ENCODE assay signal across 13 mouse cellular contexts in the genomic region with DNA sequence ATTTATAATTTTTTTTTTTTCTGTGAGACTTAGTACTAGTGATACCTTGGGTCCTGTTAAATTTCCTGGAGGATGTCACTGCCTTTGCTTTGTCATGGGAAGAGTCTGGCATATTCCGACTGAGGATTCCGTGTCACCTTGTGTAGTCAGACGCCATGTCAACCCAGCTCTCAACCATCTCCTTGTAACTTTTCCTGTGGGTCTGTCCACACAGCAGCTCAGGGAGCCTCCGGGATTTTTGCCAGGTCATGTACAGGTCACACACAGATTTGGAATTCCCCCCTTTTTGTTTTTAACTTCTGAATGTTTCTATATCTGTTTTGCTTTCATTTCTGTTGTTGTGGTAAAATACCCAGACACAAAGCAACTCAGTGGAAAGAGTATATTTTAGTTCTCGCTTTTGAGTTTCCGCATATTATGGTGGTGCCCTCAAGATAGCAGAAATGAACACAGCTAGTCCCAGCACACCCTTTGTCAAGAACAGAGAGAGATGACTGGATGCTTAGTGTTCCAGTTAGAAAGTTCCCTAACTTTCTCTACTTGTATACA.
"Had no signal": no experiment of that assay in that cellular context is flagged by ENCODE, and none has a peak within 500 bp of the region (broad histone marks: within the 10 kb centered on the region; RNA-seq: fewer than 3 reads in every experiment).

No protein-coding gene starts in this region.

- H3K36me3 ChIP-seq: limb, embryonic 10.5 days; liver, embryonic 15.5 days; midbrain, embryonic 15.5 days; neural tube, embryonic 13.5 days had no signal

- H3K27me3 ChIP-seq: liver, embryonic 15.5 days; midbrain, embryonic 15.5 days; neural tube, embryonic 13.5 days had no signal

- H3K9me3 ChIP-seq: limb, embryonic 10.5 days; liver, embryonic 15.5 days; midbrain, embryonic 15.5 days; neural tube, embryonic 13.5 days had no signal

- H3K4me2 ChIP-seq: liver, embryonic 11.5 days; liver, embryonic 15.5 days; midbrain, embryonic 15.5 days; neural tube, embryonic 13.5 days had no signal

- H3K27ac ChIP-seq: left cerebral cortex, adult 2 months; limb, embryonic 10.5 days; liver, embryonic 15.5 days; midbrain, embryonic 15.5 days; neural tube, embryonic 13.5 days had no signal

- H3K4me3 ChIP-seq: left cerebral cortex, adult 2 months; limb, embryonic 10.5 days; liver, embryonic 15.5 days; midbrain, embryonic 15.5 days; neural tube, embryonic 13.5 days had no signal

- H3K4me1 ChIP-seq: limb, embryonic 10.5 days; liver, embryonic 15.5 days; midbrain, embryonic 15.5 days; neural tube, embryonic 13.5 days had no signal

- DNase-seq: lung, adult 2 months; lung, postnatal 36 days; spleen, adult 18-20 months; thymus, adult 18-20 months; thymus, postnatal 25 days had no signal

- H3K9ac ChIP-seq: liver, embryonic 15.5 days; midbrain, embryonic 15.5 days; neural tube, embryonic 13.5 days had no signal

- ATAC-seq: intestine, postnatal 0 days; lung, postnatal 0 days; midbrain, embryonic 15.5 days had no signal
